Mouse (Mus musculus): Measurements from ENCODE around the gene Nr2e1. TPM values are rescaled to one million over a fixed set of nuclear protein-coding genes. Genes with fewer than 3 reads are reported as not detected.
A peak's percentile ranks its signal among the peaks of the same experiment; 100 is the strongest.

Gene Nr2e1
- polyA plus RNA-seq, 1 experiment from 2014 or later = not detected

DNA sequence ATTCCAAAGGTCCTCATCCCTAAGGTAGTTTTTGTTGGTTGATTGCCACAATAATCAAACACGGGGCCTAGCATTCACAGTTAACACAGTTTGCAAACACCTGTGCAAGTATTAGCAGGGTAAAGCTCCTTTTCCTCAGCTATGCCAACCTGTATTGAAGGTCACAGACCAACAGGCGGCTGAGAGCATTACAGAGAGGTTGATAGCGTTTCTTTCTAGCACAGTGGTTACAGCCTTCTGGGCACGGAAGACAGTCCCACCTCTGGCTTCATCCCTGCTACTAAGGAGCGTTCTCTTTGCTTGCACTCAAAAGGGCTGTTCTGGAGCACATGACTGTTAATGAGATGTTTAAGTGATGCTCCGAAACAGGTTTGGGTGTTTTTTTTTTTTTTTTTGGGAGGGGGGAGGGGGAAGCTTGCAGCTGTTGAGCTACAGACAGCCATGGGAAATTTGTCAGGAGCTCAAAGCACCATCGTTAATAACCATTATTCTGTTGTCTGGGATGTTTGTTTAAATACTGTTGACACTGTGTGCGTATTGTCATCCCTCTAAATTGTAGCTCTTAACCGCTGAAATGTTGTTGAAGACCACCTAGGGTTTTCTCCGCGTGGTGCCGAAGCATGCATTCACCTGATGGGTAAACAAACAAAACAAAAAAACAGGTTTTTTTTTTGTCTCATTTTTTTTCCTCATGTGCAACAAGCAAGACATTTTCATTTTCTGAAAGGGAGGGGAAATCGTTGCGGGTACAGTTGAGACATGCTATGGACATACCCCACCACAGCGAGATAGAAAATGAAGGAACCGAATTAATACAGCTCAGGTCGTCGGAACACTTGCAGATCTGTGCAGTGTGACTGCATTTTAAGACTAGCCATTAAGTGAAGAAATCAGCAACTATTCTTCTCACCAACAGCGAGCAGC is 7.1 kb upstream of the Nr2e1 start:
- Histone ChIP-seq H3K27ac (ENCODE audit: low read length) (no peak overlapping the region), H3K4me1 (ENCODE audit: control insufficient read depth, insufficient read depth, low read length) (peaks cover 6% of the 10 kb centered on the region), H3K36me3 (ENCODE audit: control insufficient read depth, insufficient read depth, low read length) (no peaks in the 10 kb centered on the region), H3K4me3 (ENCODE audit: low read length) (no peak overlapping the region), H3K27me3 (replicated peaks; ENCODE audit: control insufficient read depth, insufficient read depth, low read length) (peaks cover 83% of the 10 kb centered on the region), H3K9me3 (ENCODE audit: control insufficient read depth, low read length) (no peaks in the 10 kb centered on the region), H3K9ac (ENCODE audit: low read depth, low read length) (no peak overlapping the region), H3K4me2 (ENCODE audit: low read depth, low read length) (no peak overlapping the region)
- no peak for ATAC-seq
- WGBS = 3% methylated on average over 19 of the region's 19 CpGs

DNA sequence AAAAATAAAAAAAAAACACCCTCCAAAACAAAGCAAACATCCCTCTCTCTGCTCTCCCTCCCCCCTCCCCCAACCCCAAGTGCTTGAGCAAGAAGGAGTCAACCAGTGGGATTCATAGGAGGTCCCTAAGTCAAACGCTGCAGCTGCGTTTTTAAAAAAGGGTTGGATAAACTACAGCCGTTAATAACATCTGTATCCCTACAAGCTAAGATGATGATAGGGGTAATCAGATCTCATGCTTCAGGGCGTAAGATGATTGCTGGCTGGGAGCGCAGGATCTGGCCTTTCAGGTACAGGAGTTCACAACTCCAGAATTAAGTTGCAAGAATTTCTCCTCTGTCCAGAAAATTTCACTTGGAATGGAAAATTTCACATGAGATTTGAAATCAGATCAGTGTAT is 6.1 kb upstream of the Nr2e1 start:
- 3% methylated on average over 5 of the region's 5 CpGs for WGBS
- H3K27ac ChIP-seq (ENCODE audit: low read length) = no peak overlapping the region
- H3K4me1 ChIP-seq (ENCODE audit: control insufficient read depth, insufficient read depth, low read length) = peaks cover 7% of the 10 kb centered on the region
- no peak for ATAC-seq
- H3K4me2 ChIP-seq (ENCODE audit: low read depth, low read length) = no peak overlapping the region
- H3K9me3 ChIP-seq (ENCODE audit: control insufficient read depth, low read length) = no peaks in the 10 kb centered on the region
- H3K9ac ChIP-seq (ENCODE audit: low read depth, low read length) = no peak overlapping the region
- no peak overlapping the region for H3K4me3 ChIP-seq (ENCODE audit: low read length)
- H3K36me3 ChIP-seq (ENCODE audit: control insufficient read depth, insufficient read depth, low read length) = no peaks in the 10 kb centered on the region
- H3K27me3 ChIP-seq (replicated peaks; ENCODE audit: control insufficient read depth, insufficient read depth, low read length) = peaks cover 86% of the 10 kb centered on the region

DNA sequence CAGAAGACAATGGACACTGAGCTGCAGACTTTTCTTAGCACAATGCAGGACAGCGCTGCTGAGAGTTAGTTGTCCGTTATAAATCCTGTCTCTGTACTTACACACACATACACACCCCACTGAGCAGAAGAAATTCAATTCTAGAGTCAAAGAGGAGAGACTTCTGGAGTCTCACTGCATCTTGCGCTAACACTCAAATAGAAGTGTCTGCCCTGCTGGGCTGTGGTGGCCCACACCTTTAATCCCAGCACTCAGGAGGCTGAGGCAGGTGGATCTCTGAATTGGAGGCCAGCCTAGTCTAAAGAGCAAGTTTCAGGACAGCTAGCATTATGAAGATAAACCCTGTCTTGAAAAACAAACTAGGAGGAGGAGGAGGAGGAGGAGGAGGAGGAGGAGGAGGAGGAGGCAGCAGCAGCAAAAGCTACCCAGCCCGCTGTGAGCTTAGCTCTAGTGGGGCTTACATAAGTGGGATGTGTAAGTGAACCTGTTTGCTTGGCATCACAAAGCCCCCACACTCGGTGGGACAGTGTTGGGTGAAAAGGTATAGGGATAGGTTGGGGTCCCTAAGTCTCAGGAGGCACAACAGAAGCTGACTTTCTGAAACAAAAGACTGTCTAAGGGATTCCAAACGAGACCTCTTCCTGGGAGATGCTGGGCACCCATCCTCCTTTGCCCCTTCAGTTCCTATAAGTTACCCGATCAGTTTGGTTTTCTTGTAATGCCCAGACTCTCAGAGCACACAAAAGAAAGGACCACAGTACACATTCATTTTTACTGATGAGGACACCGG is 4.7 kb upstream of the Nr2e1 start:
- H3K4me2 ChIP-seq (ENCODE audit: low read depth, low read length) = no peak overlapping the region
- H3K9ac ChIP-seq (ENCODE audit: low read depth, low read length) = no peak overlapping the region
- H3K9me3 ChIP-seq (ENCODE audit: control insufficient read depth, low read length) = no peaks in the 10 kb centered on the region
- H3K27ac ChIP-seq (ENCODE audit: low read length) = no peak overlapping the region
- H3K36me3 ChIP-seq (ENCODE audit: control insufficient read depth, insufficient read depth, low read length) = no peaks in the 10 kb centered on the region
- H3K4me1 ChIP-seq (ENCODE audit: control insufficient read depth, insufficient read depth, low read length) = peaks cover 13% of the 10 kb centered on the region
- H3K27me3 ChIP-seq (replicated peaks; ENCODE audit: control insufficient read depth, insufficient read depth, low read length) = peaks cover 90% of the 10 kb centered on the region
- no peak overlapping the region for H3K4me3 ChIP-seq (ENCODE audit: low read length)
- 4% methylated on average over 8 of the region's 8 CpGs for WGBS
- no peak for ATAC-seq

DNA sequence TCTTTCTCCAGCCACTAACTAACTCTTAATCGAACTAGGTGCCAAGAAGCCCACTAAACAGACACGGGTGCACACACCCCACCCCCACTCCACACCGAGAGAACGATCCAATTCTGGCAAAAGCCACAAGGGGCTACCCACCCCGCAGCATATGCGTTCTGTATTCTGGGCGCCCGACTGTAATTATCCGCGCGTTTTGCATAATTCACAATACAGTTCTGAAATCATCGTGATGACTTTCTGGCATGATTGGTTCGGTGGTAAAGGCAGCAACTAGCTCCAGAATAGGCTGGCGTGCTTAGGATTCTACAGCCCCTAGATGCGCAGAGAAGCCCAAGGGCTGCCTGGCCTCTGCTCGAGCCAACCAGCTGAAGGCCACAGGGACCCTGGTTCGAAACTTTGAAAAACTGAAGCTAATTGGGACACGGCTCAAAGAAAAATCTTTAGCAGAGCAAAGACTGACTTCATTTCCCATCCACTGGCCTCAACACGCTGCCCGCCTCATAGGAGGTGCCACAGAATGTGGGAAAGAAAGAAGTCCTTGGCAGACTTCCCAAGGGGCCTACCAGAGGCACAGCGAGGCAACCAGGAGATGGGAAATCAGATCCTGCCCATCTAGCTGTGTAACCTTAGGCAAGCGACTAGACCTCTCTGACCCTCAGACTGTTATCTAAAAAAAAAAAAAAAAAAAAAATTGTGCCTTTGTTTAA is 2.3 kb upstream of the Nr2e1 start:
- ATAC-seq = no peak
- no peaks in the 10 kb centered on the region for H3K36me3 ChIP-seq (ENCODE audit: control insufficient read depth, insufficient read depth, low read length)

DNA sequence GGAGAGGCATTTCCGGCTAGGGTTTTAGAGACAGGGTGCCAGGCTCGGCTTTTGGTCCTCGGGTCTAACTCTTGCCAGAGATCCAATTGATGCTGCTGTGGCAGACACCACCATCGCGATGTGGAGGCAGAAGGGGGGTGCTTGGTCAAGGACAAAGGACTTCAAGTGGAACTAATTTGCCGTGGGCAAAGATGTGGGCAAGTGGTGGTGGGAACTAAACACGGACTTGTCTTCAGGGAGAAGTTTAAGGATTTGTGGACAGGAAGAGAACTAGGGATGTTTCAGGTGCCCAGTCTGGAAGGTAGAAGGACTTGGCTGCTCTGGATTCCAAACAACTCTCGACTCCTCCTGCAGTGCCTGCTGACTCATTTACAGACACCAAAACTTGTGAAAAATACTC is 1.7 kb upstream of the Nr2e1 start:
- no peak for ATAC-seq
- Histone ChIP-seq H3K36me3 (ENCODE audit: control insufficient read depth, insufficient read depth, low read length) (no peaks in the 10 kb centered on the region), H3K4me1 (ENCODE audit: control insufficient read depth, insufficient read depth, low read length) (peaks cover 6% of the 10 kb centered on the region), H3K4me3 (ENCODE audit: low read length) (no peak overlapping the region), H3K9ac (ENCODE audit: low read depth, low read length) (no peak overlapping the region), H3K27ac (ENCODE audit: low read length) (no peak overlapping the region), H3K9me3 (ENCODE audit: control insufficient read depth, low read length) (no peaks in the 10 kb centered on the region), H3K4me2 (ENCODE audit: low read depth, low read length) (no peak overlapping the region), H3K27me3 (replicated peaks; ENCODE audit: control insufficient read depth, insufficient read depth, low read length) (peaks cover 91% of the 10 kb centered on the region)
- WGBS = 1% methylated on average over 8 of the region's 8 CpGs

More for the DNA sequence above, 2.3 kb upstream of the Nr2e1 start:
- Histone ChIP-seq H3K27ac (ENCODE audit: low read length) (no peak overlapping the region), H3K4me1 (ENCODE audit: control insufficient read depth, insufficient read depth, low read length) (peaks cover 6% of the 10 kb centered on the region), H3K4me2 (ENCODE audit: low read depth, low read length) (no peak overlapping the region), H3K9ac (ENCODE audit: low read depth, low read length) (no peak overlapping the region), H3K9me3 (ENCODE audit: control insufficient read depth, low read length) (no peaks in the 10 kb centered on the region), H3K4me3 (ENCODE audit: low read length) (no peak overlapping the region), H3K27me3 (replicated peaks; ENCODE audit: control insufficient read depth, insufficient read depth, low read length) (peaks cover 86% of the 10 kb centered on the region)
- 4% methylated on average over 22 of the region's 22 CpGs for WGBS

DNA sequence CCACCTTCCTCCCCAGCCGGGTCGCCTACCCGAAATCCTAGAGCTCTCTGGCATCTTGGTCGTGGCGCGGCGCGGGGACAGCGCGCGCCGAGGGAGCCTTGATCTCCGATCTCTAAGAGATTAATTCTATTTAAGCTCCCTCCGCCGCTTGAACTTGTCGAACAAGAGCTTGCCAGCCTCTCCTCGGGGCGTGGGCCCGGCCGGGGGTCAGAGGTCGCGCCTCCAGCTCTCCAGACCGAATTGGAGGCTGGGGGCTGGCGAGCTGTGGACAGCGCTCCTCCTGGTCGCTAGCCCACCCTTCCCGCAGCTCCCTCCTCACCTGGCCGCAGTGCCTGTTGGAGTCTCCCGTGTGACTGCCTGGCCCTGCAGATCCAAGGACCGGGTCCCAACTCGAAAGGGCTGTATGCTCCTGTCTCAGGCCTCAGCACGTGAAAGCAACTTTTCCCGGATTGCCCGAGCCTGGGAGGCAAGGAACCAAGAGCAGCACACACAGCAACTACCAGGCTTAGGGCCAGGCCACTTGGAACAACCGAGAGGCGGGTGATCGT is 1.1 kb upstream of the Nr2e1 start:
- no peak for ATAC-seq
- H3K4me3 ChIP-seq (ENCODE audit: low read length) = no peak overlapping the region
- peaks cover 6% of the 10 kb centered on the region for H3K4me1 ChIP-seq (ENCODE audit: control insufficient read depth, insufficient read depth, low read length)
- no peaks in the 10 kb centered on the region for H3K9me3 ChIP-seq (ENCODE audit: control insufficient read depth, low read length)
- no peaks in the 10 kb centered on the region for H3K36me3 ChIP-seq (ENCODE audit: control insufficient read depth, insufficient read depth, low read length)
- WGBS = 2% methylated on average over 37 of the region's 37 CpGs
- H3K9ac ChIP-seq (ENCODE audit: low read depth, low read length) = no peak overlapping the region
- H3K27ac ChIP-seq (ENCODE audit: low read length) = no peak overlapping the region
- H3K27me3 ChIP-seq (replicated peaks; ENCODE audit: control insufficient read depth, insufficient read depth, low read length) = peaks cover 91% of the 10 kb centered on the region
- H3K4me2 ChIP-seq (ENCODE audit: low read depth, low read length) = peak overlapping the region; percentile 7; the same call in 1 of the 2 replicates

DNA sequence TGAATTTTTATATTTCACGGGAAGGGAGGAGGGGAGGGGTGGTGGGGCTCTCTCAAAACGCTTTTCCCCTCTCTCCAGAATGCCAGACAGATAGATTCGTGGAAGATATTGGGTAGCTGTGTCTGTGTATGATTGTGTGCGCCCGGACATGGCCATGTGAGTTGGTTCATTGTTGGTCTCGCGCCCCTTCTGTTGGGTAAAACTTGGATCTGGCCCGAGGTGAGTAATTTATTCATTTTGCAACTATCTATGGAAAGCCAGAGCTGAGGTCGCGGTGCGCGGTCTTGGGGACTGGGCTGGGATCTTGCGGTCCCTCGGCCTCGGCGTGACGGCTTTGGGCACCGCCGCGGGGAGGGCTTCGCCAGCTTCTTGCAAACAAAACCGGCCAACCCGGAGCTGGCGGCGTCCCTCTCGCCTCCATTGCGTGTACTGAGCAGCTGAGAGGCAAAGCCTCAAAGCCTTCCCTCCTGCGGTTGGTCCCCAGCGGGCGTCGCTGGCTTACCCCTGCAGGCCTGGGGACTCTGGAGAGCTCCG is 537 bp upstream of the Nr2e1 start:
- no peak for ATAC-seq
- peaks cover 6% of the 10 kb centered on the region for H3K4me1 ChIP-seq (ENCODE audit: control insufficient read depth, insufficient read depth, low read length)
- H3K9me3 ChIP-seq (ENCODE audit: control insufficient read depth, low read length) = no peaks in the 10 kb centered on the region
- no peaks in the 10 kb centered on the region for H3K36me3 ChIP-seq (ENCODE audit: control insufficient read depth, insufficient read depth, low read length)
- H3K4me2 ChIP-seq (ENCODE audit: low read depth, low read length) = peak overlapping the region; percentile 7; the same call in 1 of the 2 replicates
- no peak overlapping the region for H3K4me3 ChIP-seq (ENCODE audit: low read length)
- under 1% methylated on average over 31 of the region's 32 CpGs for WGBS
- H3K27ac ChIP-seq (ENCODE audit: low read length) = no peak overlapping the region
- no peak overlapping the region for H3K9ac ChIP-seq (ENCODE audit: low read depth, low read length)
- peaks cover 89% of the 10 kb centered on the region for H3K27me3 ChIP-seq (replicated peaks; ENCODE audit: control insufficient read depth, insufficient read depth, low read length)

DNA sequence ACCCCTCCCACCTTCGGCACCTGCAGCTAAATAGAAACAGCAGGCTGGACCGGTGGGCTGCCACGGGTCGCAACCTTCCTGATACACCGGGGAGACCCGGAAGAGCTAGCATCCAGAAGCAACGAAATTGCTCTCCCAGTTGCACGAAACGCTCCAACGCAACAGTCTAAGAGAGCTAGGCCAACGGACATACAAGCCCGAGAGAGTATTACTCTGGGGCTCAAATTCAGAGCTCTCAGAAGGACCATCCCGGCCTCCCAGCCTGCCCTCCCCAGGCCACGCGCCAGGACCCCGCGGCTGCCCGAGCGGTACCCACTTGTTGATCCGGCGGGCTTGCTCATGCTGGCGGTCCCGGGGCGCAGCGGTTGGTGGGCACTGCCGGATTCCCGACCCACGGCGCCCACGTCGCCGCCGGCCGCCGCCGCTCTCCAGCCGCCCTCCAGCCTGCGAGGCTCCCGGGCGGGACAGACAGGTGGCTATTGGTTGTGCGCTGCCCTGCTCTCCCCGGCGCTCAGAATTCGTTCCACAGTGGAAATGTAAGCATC is 794 bp downstream of the Nr2e1 start:
- peaks cover 84% of the 10 kb centered on the region for H3K27me3 ChIP-seq (replicated peaks; ENCODE audit: control insufficient read depth, insufficient read depth, low read length)
- H3K4me1 ChIP-seq (ENCODE audit: control insufficient read depth, insufficient read depth, low read length) = peaks cover 6% of the 10 kb centered on the region
- no peak overlapping the region for H3K4me3 ChIP-seq (ENCODE audit: low read length)
- H3K27ac ChIP-seq (ENCODE audit: low read length) = no peak overlapping the region
- H3K36me3 ChIP-seq (ENCODE audit: control insufficient read depth, insufficient read depth, low read length) = no peaks in the 10 kb centered on the region
- 1% methylated on average over 44 of the region's 44 CpGs for WGBS
- H3K9me3 ChIP-seq (ENCODE audit: control insufficient read depth, low read length) = no peaks in the 10 kb centered on the region
- no peak for ATAC-seq
- H3K9ac ChIP-seq (ENCODE audit: low read depth, low read length) = no peak overlapping the region
- no peak overlapping the region for H3K4me2 ChIP-seq (ENCODE audit: low read depth, low read length)
